Mouse (Mus musculus) stomach, embryonic 14.5 days (tissue): ENCODE results near the gene 1700028J19Rik. TPM values are rescaled to one million over a fixed set of nuclear protein-coding genes. Genes with fewer than 3 reads are reported as not detected.
"Not testable (repeated sequence)": the region's sequence is repeated elsewhere in the genome, so short reads cannot be mapped to it uniquely, and the experiment has no call there.

Source experiments
- ATAC-seq: fragments of 200-750 bp; cut with Nextera tagmentation; 2 replicates; pipeline ENCODE4 v1.8.0; 2017; ENCODE audit warnings: low read depth, moderate TSS enrichment; ENCODE audit not compliant: insufficient number of reproducible peaks, insufficient read depth, low FRiP score
- H3K27ac ChIP-seq: fragments of 300-500 bp; sonication (generic); 2 replicates; pipeline ENCODE4 v1.5.1; 2014; ENCODE audit warnings: mild to moderate bottlenecking, low read length, moderate library complexity, mixed read lengths
- H3K27me3 ChIP-seq: fragments of 300-500 bp; sonication (generic); 2 replicates; pipeline ENCODE4 v1.6.1; 2014; ENCODE audit warnings: low read length, control low read depth, mixed read lengths; ENCODE audit not compliant: control insufficient read depth, insufficient read depth
- H3K36me3 ChIP-seq: fragments of 300-500 bp; sonication (generic); 2 replicates; pipeline ENCODE4 v1.6.1; 2014; ENCODE audit warnings: mild to moderate bottlenecking, control low read depth, low read length, moderate library complexity, mixed read lengths; ENCODE audit not compliant: control insufficient read depth, insufficient read depth
- H3K4me1 ChIP-seq: fragments of 300-500 bp; sonication (generic); 2 replicates; pipeline ENCODE4 v1.6.1; 2014; ENCODE audit warnings: low read length, control low read depth, mixed read lengths; ENCODE audit not compliant: control insufficient read depth, insufficient read depth
- H3K4me2 ChIP-seq: fragments of 300-500 bp; sonication (generic); replicated peaks from 2 replicates; pipeline ENCODE4 v1.6.1; 2014; ENCODE audit warnings: low read depth, low read length, control low read depth
- H3K4me3 ChIP-seq: fragments of 300-500 bp; sonication (generic); 2 replicates; pipeline ENCODE4 v1.5.1; 2014; ENCODE audit warnings: low read depth, low read length, control low read depth
- H3K9ac ChIP-seq: fragments of 300-500 bp; sonication (generic); replicated peaks from 2 replicates; pipeline ENCODE4 v1.6.1; 2014; ENCODE audit warnings: low read depth, mild to moderate bottlenecking, control low read depth, low read length, moderate library complexity, mixed read lengths
- H3K9me3 ChIP-seq: fragments of 300-500 bp; sonication (generic); 2 replicates; pipeline ENCODE4 v1.6.1; 2016; ENCODE audit warnings: low read depth, low read length, control low read depth; ENCODE audit not compliant: control insufficient read depth
- WGBS: fragments of 180-500 bp; shearing (Covaris S2); extraction: QIAGEN DNeasy Blood & Tissue Kit; methylation state at CpG from one replicate; pipeline ENCODE4 v1.1.7; 2014; 5-methylcytosine and 5-hydroxymethylcytosine counted together
- polyA plus RNA-seq: library from polyadenylated mRNA; unstranded; fragments of >200 nt; fragmentation: Nextera tagmentation; extraction: Ambion mirVana; gene quantifications from 2 replicates; pipeline ENCODE4 v1.2.1, GENCODE M21; 2014

1700028J19Rik gene
- polyA plus RNA-seq, 1 experiment from 2014 or later = 1.5 TPM

DNA sequence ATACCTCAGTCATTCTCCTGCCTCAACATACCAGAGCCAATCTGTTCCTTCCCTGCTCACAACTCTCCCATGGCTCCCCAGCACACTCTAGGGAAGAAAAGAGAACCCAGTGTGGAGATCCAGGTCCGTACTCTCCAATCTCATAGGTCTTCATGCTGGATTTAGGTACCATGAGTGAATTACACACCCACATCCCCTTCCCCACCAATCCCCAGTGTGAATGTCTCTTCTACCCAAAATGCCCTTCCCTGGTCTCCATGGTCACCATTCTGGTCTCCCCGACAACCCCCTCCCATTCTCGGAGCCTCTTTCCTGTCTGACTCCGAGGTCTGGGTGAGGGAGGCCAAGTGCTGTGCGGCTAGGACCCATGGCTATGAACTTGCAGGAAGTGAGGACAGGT, 14.7 kb upstream of the 1700028J19Rik start, which contains the start of gene Gm15517:
Gene Gm15517 (plus strand): TSS at position 301 of the 400 bp plus-strand sequence.
- no peaks in the 10 kb centered on the region for H3K36me3 ChIP-seq
- WGBS = 57% methylated on average over 5 of the region's 5 CpGs
- H3K4me1 ChIP-seq = 0 out of 2 replicates have a peak, but pooled peaks cover 3% of the 10 kb centered on the region

DNA sequence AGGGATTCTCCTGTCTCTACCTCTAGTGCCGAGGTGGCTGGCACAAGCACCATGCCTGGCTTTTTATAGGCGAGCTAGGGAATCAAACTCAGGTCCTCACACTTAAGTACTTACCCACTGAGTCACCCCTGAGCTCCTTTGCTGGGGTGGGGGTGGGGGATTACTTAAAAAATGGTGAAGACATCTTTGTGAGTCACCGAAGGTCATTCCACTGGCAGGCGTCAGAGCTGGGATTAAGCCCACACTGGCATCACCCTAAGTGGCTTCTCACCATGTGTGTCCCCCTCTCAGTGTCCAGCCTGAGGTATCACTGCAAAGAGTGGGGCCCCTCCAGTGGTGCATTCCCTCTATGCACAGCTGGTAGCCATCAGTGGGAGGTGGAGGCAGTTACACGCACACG, 13.9 kb upstream of the 1700028J19Rik start:
- Histone ChIP-seq H3K4me3 (no peak overlapping the region), H3K9ac (no peak overlapping the region), H3K4me2 (no peak overlapping the region), H3K27me3 (0 out of 2 replicates have a peak, but pooled peaks cover 4% of the 10 kb centered on the region), H3K9me3 (no peaks in the 10 kb centered on the region), H3K36me3 (no peaks in the 10 kb centered on the region), H3K27ac (no peak overlapping the region), H3K4me1 (0 out of 2 replicates have a peak, but pooled peaks cover 3% of the 10 kb centered on the region)
- no peak for ATAC-seq
- WGBS = 73% methylated on average over 6 of the region's 6 CpGs

More for the DNA sequence above, 14.7 kb upstream of the 1700028J19Rik start, which contains the start of gene Gm15517:
- H3K9ac ChIP-seq = no peak within 1 kb of the TSS
- no peaks in the 10 kb centered on the region for H3K9me3 ChIP-seq
- H3K4me2 ChIP-seq = no peak within 1 kb of the TSS
- no peak within 1 kb of the TSS for H3K27ac ChIP-seq
- no peak for ATAC-seq
- 0 out of 2 replicates have a peak, but pooled peaks cover 4% of the 10 kb centered on the region for H3K27me3 ChIP-seq
- no peak within 1 kb of the TSS for H3K4me3 ChIP-seq

DNA sequence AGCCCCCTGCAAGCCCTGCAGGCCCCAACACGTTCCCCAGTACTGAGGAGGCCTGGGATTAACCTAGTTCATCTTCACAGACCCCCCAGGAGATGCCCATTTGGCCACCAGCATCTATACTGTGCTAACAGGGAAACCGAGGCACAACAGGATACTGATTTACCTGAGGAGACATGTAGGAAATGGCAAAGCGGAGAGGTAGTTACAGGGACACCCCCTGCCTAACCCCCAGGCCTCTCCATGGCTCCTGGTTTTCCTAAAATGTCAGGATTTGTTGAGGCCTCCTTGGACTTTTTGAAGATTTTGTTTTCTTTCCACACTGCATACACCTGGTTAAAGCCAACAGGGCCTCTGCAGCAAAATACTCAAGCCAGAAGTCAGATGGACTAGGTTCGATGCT, 10.8 kb upstream of the 1700028J19Rik start, which contains the start of gene Acp4:
Gene Acp4 (minus strand): TSS at position 101 of the 400 bp plus-strand sequence.
- WGBS = 68% methylated on average over 4 of the region's 4 CpGs
- H3K9ac ChIP-seq = no peak within 1 kb of the TSS
- no peaks in the 10 kb centered on the region for H3K4me1 ChIP-seq
- peaks cover 10% of the 10 kb centered on the region; the same call in 1 of the 2 replicates for H3K36me3 ChIP-seq
- ATAC-seq = no peak
- no peak within 1 kb of the TSS for H3K4me2 ChIP-seq
- H3K4me3 ChIP-seq = no peak within 1 kb of the TSS
- H3K27ac ChIP-seq = no peak within 1 kb of the TSS
- H3K9me3 ChIP-seq = no peaks in the 10 kb centered on the region
- H3K27me3 ChIP-seq = no peaks in the 10 kb centered on the region

DNA sequence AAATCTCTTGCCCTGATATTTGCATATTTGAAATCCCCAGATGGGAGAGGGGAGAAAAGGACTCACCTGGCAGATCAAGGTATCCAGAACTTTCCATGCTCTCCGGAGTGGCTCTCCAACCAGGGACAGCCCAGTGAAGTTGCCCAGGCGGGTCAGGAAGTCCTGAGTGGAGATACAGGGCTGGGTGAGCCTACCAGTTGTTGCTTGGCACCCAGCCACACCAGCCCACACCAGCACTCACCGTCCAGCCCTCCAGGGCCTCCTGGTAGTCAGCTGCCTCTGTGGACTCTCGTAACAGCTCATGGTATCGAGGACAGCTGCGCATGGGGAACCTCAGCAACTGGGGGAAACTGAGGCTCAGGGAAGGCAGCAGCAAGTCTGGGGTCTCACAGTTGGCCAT, 8.4 kb upstream of the 1700028J19Rik start:
- no peaks in the 10 kb centered on the region for H3K27me3 ChIP-seq
- H3K4me2 ChIP-seq = no peak overlapping the region
- H3K36me3 ChIP-seq = peaks cover 27% of the 10 kb centered on the region
- no peak for ATAC-seq
- no peak overlapping the region for H3K27ac ChIP-seq
- no peaks in the 10 kb centered on the region for H3K4me1 ChIP-seq
- H3K9ac ChIP-seq = no peak overlapping the region
- WGBS = 70% methylated on average over 6 of the region's 6 CpGs
- H3K9me3 ChIP-seq = no peaks in the 10 kb centered on the region
- no peak overlapping the region for H3K4me3 ChIP-seq

DNA sequence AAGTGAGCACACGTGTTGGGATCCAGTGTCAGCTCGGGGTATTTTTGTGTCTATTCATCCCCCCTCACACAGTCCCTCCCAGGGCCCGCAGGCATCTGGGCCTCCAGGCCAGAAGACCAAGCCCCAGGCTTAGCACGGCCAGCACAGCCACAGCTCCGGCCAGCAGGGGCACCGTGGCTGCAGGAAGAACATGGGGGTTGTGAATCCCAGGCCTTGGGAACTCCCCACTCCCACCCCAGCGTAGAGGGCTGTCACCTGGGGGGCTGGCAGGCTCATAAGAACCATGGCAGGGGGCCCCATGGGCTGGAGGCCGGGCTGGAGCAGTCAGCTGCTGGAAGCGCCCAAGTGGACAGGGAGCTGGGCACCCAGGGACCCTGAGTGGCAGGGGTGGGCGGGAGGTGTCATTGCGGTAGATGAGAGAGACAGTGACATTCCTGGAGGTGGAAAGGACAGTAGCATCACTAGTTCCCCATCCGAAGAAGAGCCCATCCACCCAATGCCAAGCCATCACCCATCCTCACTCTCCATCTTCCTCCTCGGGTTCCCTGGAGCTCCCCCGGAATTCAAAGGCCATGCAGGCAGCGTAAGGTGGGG, 6.6 kb upstream of the 1700028J19Rik start:
- WGBS = 60% methylated on average over 15 of the region's 15 CpGs
- Histone ChIP-seq H3K9me3 (no peaks in the 10 kb centered on the region), H3K27ac (no peak overlapping the region), H3K4me3 (no peak overlapping the region), H3K36me3 (peaks cover 42% of the 10 kb centered on the region), H3K4me1 (peaks cover 7% of the 10 kb centered on the region; the same call in 1 of the 2 replicates), H3K27me3 (no peaks in the 10 kb centered on the region), H3K4me2 (no peak overlapping the region), H3K9ac (no peak overlapping the region)
- no peak for ATAC-seq

DNA sequence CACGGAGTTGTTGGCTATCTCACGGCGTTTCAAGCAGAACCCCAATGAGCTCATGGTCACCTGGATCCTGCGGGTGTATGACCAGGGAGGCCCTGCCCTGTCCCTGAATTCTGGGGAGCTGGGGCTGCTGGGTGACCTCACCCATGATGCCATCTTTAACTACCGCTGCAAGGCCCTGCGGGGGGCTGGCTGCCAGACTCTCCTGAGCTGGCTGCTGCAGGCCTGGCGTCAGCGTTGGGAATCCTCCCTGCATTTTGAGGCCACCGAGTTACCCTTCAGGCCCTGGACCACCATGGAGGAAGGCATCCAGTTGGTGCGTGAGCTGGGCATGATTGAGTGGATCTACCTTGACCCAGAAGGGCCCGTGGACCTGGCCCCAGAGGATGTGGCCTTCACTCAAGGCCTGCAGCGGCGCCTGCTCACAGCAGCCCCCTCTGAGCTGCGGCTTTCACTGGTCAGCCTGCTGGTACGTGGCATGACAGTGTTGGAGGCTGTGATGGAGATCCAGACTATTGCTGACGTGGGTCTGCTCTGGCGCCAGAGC, 4.3 kb upstream of the 1700028J19Rik start:
- not testable (repeated sequence) for ATAC-seq, H3K27me3 ChIP-seq, H3K27ac ChIP-seq, H3K9me3 ChIP-seq, H3K4me2 ChIP-seq, H3K4me3 ChIP-seq, H3K9ac ChIP-seq
- Histone ChIP-seq H3K4me1 (peaks cover 11% of the 10 kb centered on the region; the same call in 1 of the 2 replicates), H3K36me3 (peaks cover 44% of the 10 kb centered on the region)
- WGBS = 90% methylated on average over 17 of the region's 17 CpGs

DNA sequence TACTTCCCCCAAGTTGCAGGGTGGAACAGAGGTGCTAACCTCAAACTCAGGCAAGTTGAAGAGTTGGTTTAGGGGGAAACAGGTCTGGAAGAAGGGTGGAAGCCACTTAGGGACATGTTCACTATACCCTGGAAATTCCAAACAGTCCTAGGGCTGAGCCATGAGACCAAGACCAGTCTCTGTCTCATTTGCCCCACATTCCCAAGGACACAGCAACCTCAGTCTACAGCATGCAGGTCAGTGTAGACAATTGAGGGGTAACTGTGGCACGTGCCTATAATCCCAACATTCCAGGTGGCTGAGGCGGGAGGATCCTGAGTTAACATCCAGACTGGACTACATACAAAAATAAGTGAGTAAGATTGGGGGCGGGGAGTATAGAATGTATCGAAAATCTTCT, 2.8 kb upstream of the 1700028J19Rik start:
- 90% methylated on average over 4 of the region's 4 CpGs for WGBS
- Histone ChIP-seq H3K4me2 (no peak overlapping the region), H3K27me3 (no peaks in the 10 kb centered on the region), H3K36me3 (peaks cover 44% of the 10 kb centered on the region), H3K9ac (no peak overlapping the region), H3K9me3 (no peaks in the 10 kb centered on the region), H3K4me3 (no peak overlapping the region), H3K4me1 (peaks cover 16% of the 10 kb centered on the region; the same call in 1 of the 2 replicates), H3K27ac (no peak overlapping the region)
- ATAC-seq = no peak

DNA sequence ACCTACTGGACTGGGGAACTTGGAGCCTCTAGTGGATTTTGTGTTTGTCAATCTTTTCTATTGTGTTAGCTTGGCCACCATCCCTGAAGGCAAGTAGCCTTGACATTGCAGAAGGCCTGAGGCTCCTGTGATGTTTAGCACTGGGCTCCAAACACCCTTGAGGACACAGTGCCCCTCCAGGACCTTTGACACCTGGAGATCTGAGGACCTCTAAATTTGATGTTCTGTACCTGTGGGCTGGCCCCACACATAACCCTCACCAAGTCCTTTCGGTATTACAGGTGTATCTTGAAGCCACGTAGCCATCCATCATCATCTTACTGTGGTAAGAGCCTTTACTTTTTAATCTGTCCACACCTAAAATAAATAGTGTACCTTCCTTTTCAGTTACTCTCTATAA, 1.5 kb upstream of the 1700028J19Rik start:
- Histone ChIP-seq H3K27me3 (no peaks in the 10 kb centered on the region), H3K9me3 (no peaks in the 10 kb centered on the region), H3K4me3 (peak overlapping the region; percentile 77), H3K9ac (no peak overlapping the region; the same call in 1 of the 2 replicates), H3K4me1 (peaks cover 16% of the 10 kb centered on the region; the same call in 1 of the 2 replicates), H3K4me2 (peak overlapping the region; percentile 84), H3K27ac (no peak overlapping the region), H3K36me3 (peaks cover 42% of the 10 kb centered on the region)
- 78% methylated on average over 2 of the region's 2 CpGs for WGBS
- no peak for ATAC-seq
